Mouse (Mus musculus) kidney, adult 2 months (tissue): ENCODE results near the gene Prpf4.

Experiments used
- CTCF ChIP-seq: fragments of 200-500 bp; conservative IDR thresholded peaks from 2 replicates; pipeline ENCODE4 v1.5.1; 2011; ENCODE audit warnings: low read depth, mild to moderate bottlenecking, control low read depth, low read length, moderate library complexity, mixed read lengths; ENCODE audit not compliant: insufficient read depth, insufficient read length
- POLR2A ChIP-seq: fragments of 200-500 bp; IDR thresholded peaks from one replicate; pipeline ENCODE4 v1.6.1; 2011; ENCODE audit warnings: low read depth, low read length, control low read depth

- TF ChIP-seq POLR2A: no peak
- TF ChIP-seq CTCF: no peak
Observed at GRCm38 (mm10) chr4:62411606-62412005, 3.0 kb downstream of the Prpf4 start.
